Mouse (Mus musculus) stomach, postnatal 0 days (tissue): ENCODE measurements around the gene Nfe2l2. TPM values are rescaled to one million over a fixed set of nuclear protein-coding genes. Genes with fewer than 3 reads are reported as not detected.
A peak's percentile ranks its signal among the peaks of the same experiment; 100 is the strongest.
"Not testable (repeated sequence)": the region's sequence is repeated elsewhere in the genome, so short reads cannot be mapped to it uniquely, and the experiment has no call there.

Experiments used
- ATAC-seq: fragments of 200-750 bp; cut with Nextera tagmentation; 2 replicates; pipeline ENCODE4 v1.8.0; 2017; ENCODE audit not compliant: low FRiP score, low TSS enrichment
- DNase-seq: peaks from one replicate; pipeline ENCODE4 v3.0.0-alpha.2; 2016; ENCODE audit warnings: low spot score
- H3K27ac ChIP-seq: fragments of 300-500 bp; sonication (generic); replicated peaks from 2 replicates; pipeline ENCODE4 v1.5.1; 2014; ENCODE audit warnings: mild to moderate bottlenecking, control low read depth
- H3K27me3 ChIP-seq: fragments of 300-500 bp; sonication (generic); 2 replicates; pipeline ENCODE4 v1.6.1; 2014; ENCODE audit warnings: low read length; ENCODE audit not compliant: control insufficient read depth, insufficient read depth
- H3K36me3 ChIP-seq: fragments of 300-500 bp; sonication (generic); 2 replicates; pipeline ENCODE4 v1.6.1; 2014; ENCODE audit warnings: low read length, mixed read lengths; ENCODE audit not compliant: control insufficient read depth, insufficient read depth
- H3K4me1 ChIP-seq: fragments of 300-500 bp; sonication (generic); replicated peaks from 2 replicates; pipeline ENCODE4 v1.6.1; 2014; ENCODE audit warnings: antibody characterized with exemption; ENCODE audit not compliant: control insufficient read depth, insufficient read depth
- H3K4me2 ChIP-seq: fragments of 300-500 bp; sonication (generic); replicated peaks from 2 replicates; pipeline ENCODE4 v1.6.1; 2014; ENCODE audit warnings: low read depth, mild to moderate bottlenecking, control low read depth, moderate library complexity
- H3K4me3 ChIP-seq: fragments of 300-500 bp; sonication (generic); 2 replicates; pipeline ENCODE4 v1.5.1; 2014; ENCODE audit warnings: low read depth, low read length, control low read depth
- H3K9ac ChIP-seq: fragments of 300-500 bp; sonication (generic); 2 replicates; pipeline ENCODE4 v1.6.1; 2014; ENCODE audit warnings: mild to moderate bottlenecking, low read length, control low read depth, mixed read lengths
- H3K9me3 ChIP-seq: fragments of 300-500 bp; sonication (generic); 2 replicates; pipeline ENCODE4 v1.6.1; 2016; ENCODE audit warnings: low read length; ENCODE audit not compliant: control insufficient read depth
- CTCF ChIP-seq: IDR thresholded peaks from 2 replicates; pipeline ENCODE4 v1.5.1; 2016; ENCODE audit warnings: antibody characterized with exemption, low read depth, mild to moderate bottlenecking, moderate library complexity
- EP300 ChIP-seq: optimal IDR thresholded peaks from 2 replicates; pipeline ENCODE3; 2016; ENCODE audit warnings: antibody characterized with exemption
- WGBS: fragments of 180-500 bp; shearing (Covaris S2); extraction: QIAGEN DNeasy Blood & Tissue Kit; methylation state at CpG from one replicate; pipeline ENCODE4 v1.1.7; 2014; 5-methylcytosine and 5-hydroxymethylcytosine counted together
- polyA plus RNA-seq: library from polyadenylated mRNA; unstranded; fragments of >200 nt; fragmentation: Nextera tagmentation; extraction: Ambion mirVana; gene quantifications from 2 replicates; pipeline ENCODE4 v1.2.1, GENCODE M21; 2015

Nfe2l2 gene
- polyA plus RNA-seq, 1 experiment from 2014 or later: 125 TPM

DNA sequence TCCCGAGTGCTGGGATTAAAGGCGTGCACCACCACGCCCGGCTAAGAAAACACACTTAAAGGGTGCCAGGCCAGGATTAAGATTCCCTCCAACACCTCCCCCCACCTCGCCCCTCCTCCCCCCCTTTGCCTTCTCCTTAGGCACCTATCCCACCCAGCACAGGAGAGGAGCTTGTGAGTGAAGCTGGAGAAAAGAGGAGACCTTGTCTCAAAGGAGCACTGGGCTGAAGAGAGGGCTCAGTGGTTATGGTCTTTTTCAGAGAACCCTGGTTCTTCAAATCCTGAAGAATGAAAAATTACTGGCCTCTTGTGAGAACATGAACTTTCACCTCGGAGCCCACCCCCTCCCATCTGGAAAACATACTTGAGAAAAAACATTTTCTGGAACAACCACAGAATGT is 66.6 kb downstream of the Nfe2l2 start:
- not testable (repeated sequence) for H3K4me3 ChIP-seq, H3K4me2 ChIP-seq, H3K4me1 ChIP-seq, ATAC-seq, H3K9ac ChIP-seq, H3K36me3 ChIP-seq, H3K27ac ChIP-seq, DNase-seq, H3K9me3 ChIP-seq, H3K27me3 ChIP-seq
- 77% methylated on average over 6 of the region's 6 CpGs for WGBS

DNA sequence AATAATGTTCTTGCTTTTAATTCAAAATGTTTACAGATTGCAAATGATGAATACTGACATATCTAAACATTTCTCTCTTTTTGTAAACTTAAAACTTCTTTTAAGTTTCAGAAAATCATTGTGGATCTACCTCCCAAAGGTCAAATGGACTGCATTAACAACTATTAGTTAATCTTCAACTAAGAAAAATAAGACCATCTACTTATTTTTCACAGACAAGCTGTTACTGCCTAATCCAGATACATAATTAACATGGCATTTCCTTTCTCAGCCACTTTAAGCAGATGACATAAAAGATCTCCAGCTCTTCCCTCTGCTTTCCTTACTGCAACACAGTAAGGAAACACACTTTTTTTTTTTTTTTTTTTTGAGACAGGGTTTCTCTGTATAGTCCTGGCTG is 67.1 kb downstream of the Nfe2l2 start:
- Histone ChIP-seq H3K27ac (no peak overlapping the region), H3K4me3 (no peak overlapping the region), H3K9ac (no peak overlapping the region), H3K4me2 (no peak overlapping the region), H3K36me3 (no peaks in the 10 kb centered on the region), H3K27me3 (no peaks in the 10 kb centered on the region), H3K4me1 (peaks cover 2% of the 10 kb centered on the region; the same call in 1 of the 2 replicates), H3K9me3 (no peaks in the 10 kb centered on the region)
- ATAC-seq: no peak
- TF ChIP-seq CTCF: no peak
- DNase-seq: no peak

DNA sequence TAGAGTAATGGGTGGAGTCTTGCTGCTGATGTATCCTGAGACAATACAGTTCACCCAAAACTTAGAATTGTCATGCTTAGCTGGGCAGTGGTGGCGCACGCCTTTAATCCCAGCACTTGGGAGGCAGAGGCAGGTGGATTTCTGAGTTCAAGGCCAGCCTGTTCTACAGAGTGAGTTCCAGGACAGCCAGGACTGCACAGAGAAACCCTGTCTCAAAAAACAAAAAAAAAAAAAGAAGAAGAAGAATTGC is 67.5 kb downstream of the Nfe2l2 start:
- not testable (repeated sequence) for H3K4me3 ChIP-seq, H3K4me1 ChIP-seq, H3K9ac ChIP-seq, H3K27ac ChIP-seq, H3K4me2 ChIP-seq, DNase-seq, H3K9me3 ChIP-seq, ATAC-seq, H3K27me3 ChIP-seq, H3K36me3 ChIP-seq
- WGBS: 89% methylated on average over 2 of the region's 2 CpGs

DNA sequence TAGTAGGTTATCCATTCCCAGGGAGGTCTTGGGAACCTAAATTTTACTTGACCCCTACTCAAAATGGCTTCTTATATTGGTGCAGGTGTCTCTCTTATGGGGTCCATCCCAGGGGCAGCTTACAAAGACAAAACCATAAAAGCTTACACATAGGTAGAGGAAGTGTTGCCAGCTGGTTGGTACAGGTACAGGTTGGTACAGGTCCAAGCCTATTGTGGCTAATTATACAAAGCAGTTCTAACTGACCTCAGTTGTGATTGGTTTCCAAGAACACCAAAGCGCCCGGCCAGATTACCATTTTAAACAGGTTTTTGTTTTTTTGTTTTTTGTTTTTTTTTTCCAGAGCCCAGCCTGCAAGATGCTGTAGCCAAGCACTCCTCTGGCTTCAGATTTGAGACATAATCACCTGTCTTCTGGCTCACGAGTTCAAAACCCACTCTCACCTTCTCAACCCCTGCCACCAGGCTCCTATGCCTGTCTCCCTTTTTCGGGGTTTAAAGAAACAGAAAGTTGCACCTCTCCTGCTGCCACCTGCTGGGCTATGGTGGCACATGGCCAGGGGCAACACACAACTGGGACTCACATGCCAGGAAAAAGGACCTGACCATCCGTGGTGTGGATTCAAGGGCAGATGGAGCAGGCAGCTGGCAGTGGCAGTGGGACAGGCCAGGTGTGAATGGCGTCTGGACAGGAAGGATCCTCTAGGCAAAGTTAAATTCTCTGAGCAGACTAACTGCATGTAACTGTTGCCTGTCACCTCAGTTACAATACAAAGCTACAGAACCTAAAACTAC is 68.0 kb downstream of the Nfe2l2 start:
- H3K9ac ChIP-seq: no peak overlapping the region
- DNase-seq: peak; percentile 68
- peak; percentile 73 for TF ChIP-seq CTCF
- TF ChIP-seq EP300: no peak
- H3K9me3 ChIP-seq: no peaks in the 10 kb centered on the region
- peaks cover 2% of the 10 kb centered on the region; the same call in 1 of the 2 replicates for H3K4me1 ChIP-seq
- no peaks in the 10 kb centered on the region for H3K36me3 ChIP-seq
- no peak overlapping the region for H3K4me2 ChIP-seq
- 55% methylated on average over 6 of the region's 6 CpGs for WGBS
- no peaks in the 10 kb centered on the region for H3K27me3 ChIP-seq
- ATAC-seq: 0 out of 2 replicates have a peak, but pooled peaks have one; percentile 25
- H3K27ac ChIP-seq: 0 out of 2 replicates have a peak overlapping the region, but pooled peaks have one; percentile 1
- H3K4me3 ChIP-seq: no peak overlapping the region

DNA sequence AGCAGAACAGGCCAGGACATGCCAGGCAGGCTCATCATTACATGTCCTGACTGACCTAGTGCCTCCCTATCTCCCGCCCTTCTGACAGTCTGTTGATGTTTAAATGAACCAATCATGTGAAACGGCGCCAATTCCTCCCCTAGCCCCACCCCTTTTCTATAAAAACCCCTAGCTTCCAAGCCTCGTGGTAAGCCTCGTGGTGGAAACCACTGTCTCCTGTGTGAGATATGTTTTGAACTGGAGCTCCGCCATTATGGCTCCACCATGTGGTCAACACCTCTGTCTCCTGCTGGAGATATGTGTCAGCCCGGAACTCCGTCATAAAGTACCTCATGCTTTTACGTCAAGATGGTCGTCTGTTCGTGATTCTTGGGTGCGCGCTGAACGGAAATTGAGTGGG is 70.0 kb downstream of the Nfe2l2 start:
- not testable (repeated sequence) for H3K36me3 ChIP-seq, H3K9me3 ChIP-seq, H3K4me1 ChIP-seq, H3K27me3 ChIP-seq, H3K4me3 ChIP-seq, H3K9ac ChIP-seq, H3K27ac ChIP-seq, H3K4me2 ChIP-seq, DNase-seq, ATAC-seq
- 79% methylated on average over 14 of the region's 14 CpGs for WGBS
- peak; percentile 40 for TF ChIP-seq CTCF

DNA sequence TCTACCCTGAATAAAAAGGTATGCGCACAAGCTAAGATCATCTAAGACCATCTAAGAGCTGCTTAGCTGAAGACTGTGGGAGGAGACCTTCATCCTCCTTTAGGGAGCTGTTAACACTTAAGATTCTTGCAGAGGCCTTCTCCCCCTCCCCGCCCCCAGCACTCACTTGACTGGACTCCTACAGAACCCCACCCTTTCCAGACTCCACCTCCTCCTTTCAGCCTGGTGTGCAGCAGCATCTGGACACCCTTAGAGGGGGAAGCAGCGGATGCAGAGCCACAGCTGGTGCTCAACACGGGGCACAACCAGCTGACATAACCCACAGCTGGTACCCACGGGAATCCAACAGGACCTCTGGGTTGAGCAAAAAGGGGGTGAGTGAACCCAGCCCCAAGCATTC is 70.7 kb downstream of the Nfe2l2 start:
- H3K4me3 ChIP-seq: no peak overlapping the region
- peaks cover 2% of the 10 kb centered on the region; the same call in 1 of the 2 replicates for H3K4me1 ChIP-seq
- H3K27ac ChIP-seq: peak overlapping the region; percentile 75
- H3K9ac ChIP-seq: no peak overlapping the region
- H3K36me3 ChIP-seq: no peaks in the 10 kb centered on the region
- TF ChIP-seq EP300 (no peak), CTCF (no peak)
- H3K4me2 ChIP-seq: no peak overlapping the region
- 54% methylated on average over 5 of the region's 5 CpGs for WGBS
- no peaks in the 10 kb centered on the region for H3K27me3 ChIP-seq
- peak; percentile 68 for ATAC-seq
- DNase-seq: peak; percentile 61
- no peaks in the 10 kb centered on the region for H3K9me3 ChIP-seq
